Mouse (Mus musculus): ENCODE measurements around the gene E030018B13Rik.

GRCm38 (mm10) chr7:63879583-63879982 lies 37.1 kb upstream of the E030018B13Rik start:
- no peak for TF ChIP-seq CHD1 (IDR thresholded peaks at IDR 0.05; ENCODE audit: low read depth, low read length)
- no peak for TF ChIP-seq RCOR1 (IDR thresholded peaks at IDR 0.05; ENCODE audit: low read depth, low read length)
- TF ChIP-seq CTCF (IDR thresholded peaks at IDR 0.05 in 2 of 3, conservative IDR thresholded peaks at IDR 0.05 in 1 of 3; ENCODE audit: control insufficient read depth in 1 of 3, insufficient read depth in 1 of 3, low read depth in 2 of 3, low read length in 3 of 3, poor library complexity in 1 of 3, severe bottlenecking in 1 of 3) = no peak
- no peak for TF ChIP-seq UBTF (IDR thresholded peaks at IDR 0.05; ENCODE audit: borderline replicate concordance, insufficient read depth, low read depth, low read length)
- no peak for TF ChIP-seq POLR2A (IDR thresholded peaks at IDR 0.05; ENCODE audit: control insufficient read depth in 1 of 2, insufficient read depth in 1 of 2, low read depth in 1 of 2, low read length in 2 of 2, poor library complexity in 1 of 2)

Measured in MEL (cell line).